Mouse (Mus musculus) left cerebral cortex, adult 2 months (tissue): Measurements from ENCODE around the gene Dnaic1. TPM values are rescaled to one million over a fixed set of nuclear protein-coding genes. Genes with fewer than 3 reads are reported as not detected.
A peak's percentile ranks its signal among the peaks of the same experiment; 100 is the strongest.

ENCODE experiments used
- DNase-seq, 2 experiments: peaks; one replicate each; pipeline ENCODE4 v3.0.0; 2021 to 2022; ENCODE audit warnings: low spot score in 2 of 2, mixed read lengths in 1 of 2; ENCODE audit errors: extremely low spot score in 1 of 2
- H3K27ac ChIP-seq: fragments of 200-600 bp; 2 replicates; pipeline ENCODE4 v1.8.1; 2022
- H3K4me3 ChIP-seq: fragments of 200-600 bp; 2 replicates; pipeline ENCODE4 v1.8.1; 2022
- CTCF ChIP-seq: fragments of 200-600 bp; IDR thresholded peaks from 2 replicates; pipeline ENCODE4 v1.8.1; 2022; ENCODE audit warnings: antibody characterized with exemption, mild to moderate bottlenecking, moderate library complexity
- intact Hi-C: fragments of 180-260 bp; cut with DNase I; formaldehyde crosslinking; loops from one replicate; pipeline ENCODE4 v1.15.1; 2025
- total RNA-seq, 2 experiments: library from RNA; stranded (reverse); gene quantifications; 2 replicates each; pipeline ENCODE4 v1.2.3; 2021

Gene Dnaic1
- total RNA-seq, 2 experiments from 2014 or later, result 6.4 to 7.5 TPM

DNA sequence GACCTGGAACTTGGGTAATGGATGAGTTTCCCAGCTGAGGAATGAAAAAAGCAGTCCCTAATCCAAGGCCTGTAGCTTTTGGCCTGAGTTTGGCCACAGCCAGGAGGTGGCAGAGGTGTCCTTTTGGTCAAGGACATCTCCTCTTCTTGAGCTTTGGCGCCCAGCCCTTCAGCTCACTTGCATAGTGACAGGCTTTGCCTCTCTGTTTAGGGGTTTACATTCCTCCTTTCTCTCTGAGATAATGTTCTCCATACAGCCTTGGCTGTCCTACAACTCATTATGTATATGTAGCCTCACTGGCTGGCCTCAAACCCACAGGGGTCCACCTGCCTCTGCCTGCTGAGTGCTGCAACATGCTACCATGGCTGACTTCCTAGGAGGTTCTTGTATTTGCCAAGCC lies 22.5 kb upstream of the Dnaic1 start:
- DNase-seq, result no peak
- intact Hi-C loops, result no loop called here
- no peak for TF ChIP-seq CTCF
- no peak overlapping the region for H3K4me3 ChIP-seq
- H3K27ac ChIP-seq, result no peak overlapping the region

GRCm38 (mm10) chr4:41552529-41552928 lies 17.0 kb upstream of the Dnaic1 start:
- Histone ChIP-seq H3K27ac (no peak overlapping the region), H3K4me3 (no peak overlapping the region)
- DNase-seq, result peak; percentile 68 to 72
- intact Hi-C loops, result loop anchor here (1.0 to 5.0 kb wide), 3 partner anchors 63 to 155 kb away; no protein-coding TSS in a partner anchor
- peak; percentile 78 for TF ChIP-seq CTCF

- no peak for DNase-seq
- no peak overlapping the region for H3K27ac ChIP-seq
- intact Hi-C loops, result loop anchor here (2.0 to 5.0 kb wide), 2 partner anchors 100 to 154 kb away; no protein-coding TSS in a partner anchor
- TF ChIP-seq CTCF, result no peak
- H3K4me3 ChIP-seq, result no peak overlapping the region
Observed at GRCm38 (mm10) chr4:41553116-41553515, 16.5 kb upstream of the Dnaic1 start.

GRCm38 (mm10) chr4:41554994-41555663 lies 14.4 kb upstream of the Dnaic1 start:
- no peak for DNase-seq
- TF ChIP-seq CTCF, result no peak; the same call in 1 of the 2 replicates
- intact Hi-C loops, result loop anchor here (5.0 kb wide), 1 partner anchor 152 kb away; no protein-coding TSS in a partner anchor
- no peak overlapping the region for H3K4me3 ChIP-seq
- no peak overlapping the region; the same call in 1 of the 2 replicates for H3K27ac ChIP-seq

GRCm38 (mm10) chr4:41556311-41556953 lies 13.1 kb upstream of the Dnaic1 start:
- Histone ChIP-seq H3K4me3 (no peak overlapping the region), H3K27ac (peak overlapping the region; percentile 3; the same call in 1 of the 2 replicates)
- intact Hi-C loops, result no loop called here
- no peak for DNase-seq
- no peak for TF ChIP-seq CTCF

DNA sequence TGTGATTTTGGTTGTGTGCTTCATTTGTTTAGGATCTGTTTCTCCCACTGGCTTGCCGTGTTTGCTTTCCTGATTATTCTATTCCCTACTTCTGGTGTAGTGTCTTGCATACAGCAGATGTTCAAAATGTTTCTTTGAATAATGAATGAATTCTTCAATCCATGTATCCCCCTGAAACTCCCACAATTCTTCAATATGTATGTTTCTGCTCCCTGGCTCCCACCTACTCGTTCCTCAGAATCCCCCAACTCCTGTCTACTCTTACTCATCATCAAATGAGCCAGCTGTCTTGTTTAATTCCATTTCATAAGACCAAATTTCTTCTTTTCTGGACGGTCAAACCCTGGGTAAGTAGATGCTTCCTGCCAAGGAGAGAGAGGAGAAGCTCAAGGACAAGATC lies 12.5 kb upstream of the Dnaic1 start:
- DNase-seq, result no peak
- intact Hi-C loops, result no loop called here
- Histone ChIP-seq H3K4me3 (no peak overlapping the region), H3K27ac (no peak overlapping the region)
- TF ChIP-seq CTCF, result no peak

DNA sequence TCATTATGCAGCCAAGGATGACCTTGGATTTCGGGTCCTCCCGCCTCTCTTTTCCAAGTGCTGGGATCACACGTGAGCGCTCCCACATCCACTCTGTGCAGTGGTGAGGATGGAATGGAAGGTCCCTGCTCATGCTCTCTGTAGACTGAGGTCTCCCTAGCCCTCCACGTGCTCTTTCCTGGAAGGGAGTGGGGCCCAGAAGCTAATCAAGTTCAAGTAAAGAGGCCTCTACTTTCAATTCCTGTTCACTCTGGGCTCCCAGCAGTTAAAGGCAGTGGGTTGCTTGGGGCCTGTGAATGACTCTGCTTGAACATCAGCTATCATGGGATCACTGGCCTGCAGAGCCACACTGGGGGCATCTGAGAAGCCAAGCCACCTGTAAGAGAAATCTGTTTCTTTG lies 6.3 kb upstream of the Dnaic1 start:
- Histone ChIP-seq H3K27ac (no peak overlapping the region), H3K4me3 (no peak overlapping the region)
- no peak for DNase-seq
- intact Hi-C loops, result no loop called here
- no peak for TF ChIP-seq CTCF

- TF ChIP-seq CTCF, result no peak
- intact Hi-C loops, result loop anchor here (5.0 kb wide), 2 partner anchors 94 to 141 kb away; no protein-coding TSS in a partner anchor
- DNase-seq, result peak in 1 of 2 experiments; percentile 49
- Histone ChIP-seq H3K27ac (peak overlapping the region; percentile 63), H3K4me3 (0 out of 2 replicates have a peak overlapping the region, but pooled peaks have one; percentile 1)
Observed at GRCm38 (mm10) chr4:41566123-41566522, 3.5 kb upstream of the Dnaic1 start.

- no peak for TF ChIP-seq CTCF
- intact Hi-C loops, result loop anchor here (5.0 kb wide), 2 partner anchors 96 to 139 kb away; no protein-coding TSS in a partner anchor
- peak; percentile 59 to 62 for DNase-seq
- Histone ChIP-seq H3K27ac (peak overlapping the region; percentile 93), H3K4me3 (peak overlapping the region; percentile 98)
Observed at GRCm38 (mm10) chr4:41568239-41568638, 1.3 kb upstream of the Dnaic1 start.

DNA sequence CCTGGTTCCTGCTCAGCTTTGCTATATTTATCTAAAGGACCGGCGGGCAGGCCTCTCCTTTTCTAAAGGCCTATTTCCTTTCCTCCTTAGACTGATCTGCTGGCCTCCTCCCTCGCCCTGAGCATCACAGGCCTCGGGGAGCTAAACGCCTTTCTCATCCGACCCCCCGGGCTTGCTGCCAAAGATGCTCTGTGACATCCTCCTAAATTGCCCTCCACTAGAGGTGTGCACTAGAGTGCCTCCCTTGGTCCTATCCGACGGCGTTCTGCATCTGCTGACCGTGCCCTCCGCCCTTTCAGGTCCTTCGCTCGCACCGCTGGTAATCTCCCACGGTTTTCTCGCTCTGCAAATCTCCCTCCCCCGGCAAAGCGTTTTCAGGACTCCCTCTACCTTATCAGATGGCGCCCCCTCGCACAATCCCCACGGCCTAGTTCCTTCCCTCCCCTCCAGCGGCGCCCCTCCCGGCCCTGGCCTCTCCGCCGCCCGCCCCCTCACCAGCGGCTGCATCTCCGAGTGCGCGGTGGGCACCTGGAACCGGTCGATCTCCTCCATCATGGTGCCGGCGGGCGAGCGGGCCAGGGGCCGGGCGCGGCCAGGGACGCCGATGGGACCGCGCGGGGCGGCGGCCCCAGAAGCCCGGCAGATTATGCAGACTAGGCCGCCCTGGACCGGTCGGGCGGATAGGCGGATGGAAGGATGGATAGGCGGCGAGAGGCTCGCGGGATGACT lies 729 bp upstream of the Dnaic1 start:
- intact Hi-C loops, result loop anchor here (1.0 to 5.0 kb wide), 3 partner anchors 72 to 138 kb away; no protein-coding TSS in a partner anchor
- H3K27ac ChIP-seq, result peak overlapping the region; percentile 93
- TF ChIP-seq CTCF, result no peak
- H3K4me3 ChIP-seq, result peak overlapping the region; percentile 98
- peak in 1 of 2 experiments; percentile 51 for DNase-seq

- intact Hi-C loops, result no loop called here
- TF ChIP-seq CTCF, result peak; percentile 27
Observed at GRCm38 (mm10) chr4:41571490-41571889, 1.9 kb downstream of the Dnaic1 start.

GRCm38 (mm10) chr4:41573492-41573891 lies 3.9 kb downstream of the Dnaic1 start:
- no peak overlapping the region for H3K4me3 ChIP-seq
- intact Hi-C loops, result no loop called here
- no peak overlapping the region for H3K27ac ChIP-seq
- no peak for TF ChIP-seq CTCF
- DNase-seq, result no peak

More at GRCm38 (mm10) chr4:41571490-41571889, 1.9 kb downstream of the Dnaic1 start:
- no peak for DNase-seq
- no peak overlapping the region for H3K27ac ChIP-seq
- H3K4me3 ChIP-seq, result no peak overlapping the region
